Mouse (Mus musculus): ENCODE results near the gene Tcea2. TPM values are rescaled to one million over a fixed set of nuclear protein-coding genes. Genes with fewer than 3 reads are reported as not detected.

Tcea2 gene
- polyA plus RNA-seq, 1 experiment from 2014 or later = 21.2 TPM

GRCm38 (mm10) chr2:181670285-181670912 is 9.7 kb upstream of the Tcea2 start:
- under 1% methylated on average over 24 of the region's 56 CpGs for WGBS
- H3K9me3 ChIP-seq (ENCODE audit: control insufficient read depth, low read length) = no peaks in the 10 kb centered on the region
- H3K27ac ChIP-seq (replicated peaks; ENCODE audit: low read depth, low read length) = peak overlapping the region; percentile 61
- H3K27me3 ChIP-seq (replicated peaks; ENCODE audit: control insufficient read depth, insufficient read depth, low read length) = peaks cover 60% of the 10 kb centered on the region
- no peak for ATAC-seq (ENCODE audit: low read depth)
- H3K4me1 ChIP-seq (ENCODE audit: control insufficient read depth, insufficient read depth, low read length) = 0 out of 2 replicates have a peak, but pooled peaks cover 13% of the 10 kb centered on the region
- H3K4me3 ChIP-seq (ENCODE audit: low read depth, low read length) = peak overlapping the region; percentile 56
- H3K36me3 ChIP-seq (ENCODE audit: control insufficient read depth, insufficient read depth, low read length) = no peaks in the 10 kb centered on the region
- peak overlapping the region; percentile 80 for H3K4me2 ChIP-seq (ENCODE audit: low read depth, low read length)
- DNase-seq (ENCODE audit: low spot score) = no peak
- H3K9ac ChIP-seq (ENCODE audit: low read depth, low read length) = peak overlapping the region; percentile 68

GRCm38 (mm10) chr2:181670913-181671311 is 9.2 kb upstream of the Tcea2 start:
- ATAC-seq (ENCODE audit: low read depth) = no peak
- Histone ChIP-seq H3K4me2 (ENCODE audit: low read depth, low read length) (peak overlapping the region; percentile 80), H3K4me1 (ENCODE audit: control insufficient read depth, insufficient read depth, low read length) (0 out of 2 replicates have a peak, but pooled peaks cover 17% of the 10 kb centered on the region), H3K27ac (replicated peaks; ENCODE audit: low read depth, low read length) (peak overlapping the region; percentile 61), H3K9me3 (ENCODE audit: control insufficient read depth, low read length) (no peaks in the 10 kb centered on the region), H3K9ac (ENCODE audit: low read depth, low read length) (peak overlapping the region; percentile 68), H3K36me3 (ENCODE audit: control insufficient read depth, insufficient read depth, low read length) (no peaks in the 10 kb centered on the region), H3K27me3 (replicated peaks; ENCODE audit: control insufficient read depth, insufficient read depth, low read length) (peaks cover 60% of the 10 kb centered on the region), H3K4me3 (ENCODE audit: low read depth, low read length) (peak overlapping the region; percentile 56)
- no peak for DNase-seq (ENCODE audit: low spot score)
- WGBS = 1% methylated on average over 40 of the region's 41 CpGs

GRCm38 (mm10) chr2:181671326-181671725 is 8.8 kb upstream of the Tcea2 start, which contains the start of gene Sox18:
TSS of gene Sox18 (minus strand) at chr2:181671640.
- Histone ChIP-seq H3K27me3 (replicated peaks; ENCODE audit: control insufficient read depth, insufficient read depth, low read length) (peaks cover 60% of the 10 kb centered on the region), H3K27ac (replicated peaks; ENCODE audit: low read depth, low read length) (peak within 1 kb of the TSS; percentile 61)
- ATAC-seq (ENCODE audit: low read depth) = peak; percentile 45; the same call in 1 of the 2 replicates

GRCm38 (mm10) chr2:181671984-181672383 is 8.1 kb upstream of the Tcea2 start:
- peak overlapping the region; percentile 56 for H3K4me3 ChIP-seq (ENCODE audit: low read depth, low read length)
- no peak overlapping the region for H3K9ac ChIP-seq (ENCODE audit: low read depth, low read length)
- ATAC-seq (ENCODE audit: low read depth) (no peak), DNase-seq (ENCODE audit: low spot score) (no peak)
- peaks cover 60% of the 10 kb centered on the region for H3K27me3 ChIP-seq (replicated peaks; ENCODE audit: control insufficient read depth, insufficient read depth, low read length)
- H3K27ac ChIP-seq (replicated peaks; ENCODE audit: low read depth, low read length) = no peak overlapping the region
- no peaks in the 10 kb centered on the region for H3K36me3 ChIP-seq (ENCODE audit: control insufficient read depth, insufficient read depth, low read length)
- H3K4me2 ChIP-seq (ENCODE audit: low read depth, low read length) = peak overlapping the region; percentile 80
- no peaks in the 10 kb centered on the region for H3K9me3 ChIP-seq (ENCODE audit: control insufficient read depth, low read length)
- 0 out of 2 replicates have a peak, but pooled peaks cover 17% of the 10 kb centered on the region for H3K4me1 ChIP-seq (ENCODE audit: control insufficient read depth, insufficient read depth, low read length)
- WGBS = 26% methylated on average over 7 of the region's 7 CpGs

More at GRCm38 (mm10) chr2:181671326-181671725, 8.8 kb upstream of the Tcea2 start, which contains the start of gene Sox18:
- 1% methylated on average over 31 of the region's 43 CpGs for WGBS
- Histone ChIP-seq H3K9me3 (ENCODE audit: control insufficient read depth, low read length) (no peaks in the 10 kb centered on the region), H3K4me2 (ENCODE audit: low read depth, low read length) (peak within 1 kb of the TSS; percentile 80), H3K4me1 (ENCODE audit: control insufficient read depth, insufficient read depth, low read length) (0 out of 2 replicates have a peak, but pooled peaks cover 17% of the 10 kb centered on the region), H3K36me3 (ENCODE audit: control insufficient read depth, insufficient read depth, low read length) (no peaks in the 10 kb centered on the region), H3K4me3 (ENCODE audit: low read depth, low read length) (peak within 1 kb of the TSS; percentile 56), H3K9ac (ENCODE audit: low read depth, low read length) (peak within 1 kb of the TSS; percentile 68)
- peak; percentile 45 for DNase-seq (ENCODE audit: low spot score)

GRCm38 (mm10) chr2:181673501-181673900 is 6.6 kb upstream of the Tcea2 start:
- Histone ChIP-seq H3K4me2 (ENCODE audit: low read depth, low read length) (no peak overlapping the region), H3K27me3 (replicated peaks; ENCODE audit: control insufficient read depth, insufficient read depth, low read length) (peaks cover 52% of the 10 kb centered on the region), H3K36me3 (ENCODE audit: control insufficient read depth, insufficient read depth, low read length) (no peaks in the 10 kb centered on the region), H3K27ac (replicated peaks; ENCODE audit: low read depth, low read length) (peak overlapping the region; percentile 58; the same call in 1 of the 2 replicates), H3K4me3 (ENCODE audit: low read depth, low read length) (no peak overlapping the region), H3K9ac (ENCODE audit: low read depth, low read length) (no peak overlapping the region), H3K9me3 (ENCODE audit: control insufficient read depth, low read length) (no peaks in the 10 kb centered on the region), H3K4me1 (ENCODE audit: control insufficient read depth, insufficient read depth, low read length) (0 out of 2 replicates have a peak, but pooled peaks cover 17% of the 10 kb centered on the region)
- WGBS = 25% methylated on average over 1 of the region's 1 CpGs
- ATAC-seq (ENCODE audit: low read depth) (no peak), DNase-seq (ENCODE audit: low spot score) (peak; percentile 29)

GRCm38 (mm10) chr2:181674934-181675333 is 5.2 kb upstream of the Tcea2 start:
- Histone ChIP-seq H3K4me1 (ENCODE audit: control insufficient read depth, insufficient read depth, low read length) (0 out of 2 replicates have a peak, but pooled peaks cover 17% of the 10 kb centered on the region), H3K9ac (ENCODE audit: low read depth, low read length) (no peak overlapping the region), H3K36me3 (ENCODE audit: control insufficient read depth, insufficient read depth, low read length) (no peaks in the 10 kb centered on the region), H3K4me3 (ENCODE audit: low read depth, low read length) (no peak overlapping the region), H3K27me3 (replicated peaks; ENCODE audit: control insufficient read depth, insufficient read depth, low read length) (peaks cover 38% of the 10 kb centered on the region), H3K4me2 (ENCODE audit: low read depth, low read length) (no peak overlapping the region), H3K27ac (replicated peaks; ENCODE audit: low read depth, low read length) (no peak overlapping the region), H3K9me3 (ENCODE audit: control insufficient read depth, low read length) (no peaks in the 10 kb centered on the region)
- ATAC-seq (ENCODE audit: low read depth) (no peak), DNase-seq (ENCODE audit: low spot score) (no peak)
- 87% methylated on average over 4 of the region's 4 CpGs for WGBS

- WGBS = 7% methylated on average over 14 of the region's 14 CpGs
- Histone ChIP-seq H3K27me3 (replicated peaks; ENCODE audit: control insufficient read depth, insufficient read depth, low read length) (peaks cover 32% of the 10 kb centered on the region), H3K36me3 (ENCODE audit: control insufficient read depth, insufficient read depth, low read length) (no peaks in the 10 kb centered on the region), H3K9me3 (ENCODE audit: control insufficient read depth, low read length) (no peaks in the 10 kb centered on the region), H3K27ac (replicated peaks; ENCODE audit: low read depth, low read length) (no peak overlapping the region), H3K4me3 (ENCODE audit: low read depth, low read length) (no peak overlapping the region; the same call in 1 of the 2 replicates), H3K4me1 (ENCODE audit: control insufficient read depth, insufficient read depth, low read length) (0 out of 2 replicates have a peak, but pooled peaks cover 15% of the 10 kb centered on the region), H3K9ac (ENCODE audit: low read depth, low read length) (peak overlapping the region; percentile 28; the same call in 1 of the 2 replicates), H3K4me2 (ENCODE audit: low read depth, low read length) (peak overlapping the region; percentile 39)
- DNase-seq (ENCODE audit: low spot score) (peak; percentile 69), ATAC-seq (ENCODE audit: low read depth) (no peak)
These were observed 4.7 kb upstream of the Tcea2 start for GRCm38 (mm10) chr2:181675454-181675853.

- no peak overlapping the region for H3K4me3 ChIP-seq (ENCODE audit: low read depth, low read length)
- H3K4me1 ChIP-seq (ENCODE audit: control insufficient read depth, insufficient read depth, low read length) = peaks cover 13% of the 10 kb centered on the region; the same call in 1 of the 2 replicates
- H3K36me3 ChIP-seq (ENCODE audit: control insufficient read depth, insufficient read depth, low read length) = no peaks in the 10 kb centered on the region
- H3K9ac ChIP-seq (ENCODE audit: low read depth, low read length) = no peak overlapping the region
- DNase-seq (ENCODE audit: low spot score) (peak; percentile 47), ATAC-seq (ENCODE audit: low read depth) (no peak)
- peak overlapping the region; percentile 36; the same call in 1 of the 2 replicates for H3K27ac ChIP-seq (replicated peaks; ENCODE audit: low read depth, low read length)
- H3K9me3 ChIP-seq (ENCODE audit: control insufficient read depth, low read length) = no peaks in the 10 kb centered on the region
- H3K4me2 ChIP-seq (ENCODE audit: low read depth, low read length) = no peak overlapping the region
- peaks cover 23% of the 10 kb centered on the region for H3K27me3 ChIP-seq (replicated peaks; ENCODE audit: control insufficient read depth, insufficient read depth, low read length)
- WGBS = 47% methylated on average over 2 of the region's 2 CpGs
These were observed 3.7 kb upstream of the Tcea2 start for GRCm38 (mm10) chr2:181676424-181676823.

Measured in embryonic facial prominence, embryonic 14.5 days (tissue).